Mouse (Mus musculus) CD4-positive, CD25-positive, alpha-beta regulatory T cell, adult 2 months (primary cell): ENCODE results near the gene Syn1.

ENCODE experiments used
- DNase-seq: peaks from one replicate; pipeline ENCODE4 v3.0.0-alpha.2; 2012; ENCODE audit warnings: low read depth, low spot score

The Syn1 gene

DNA sequence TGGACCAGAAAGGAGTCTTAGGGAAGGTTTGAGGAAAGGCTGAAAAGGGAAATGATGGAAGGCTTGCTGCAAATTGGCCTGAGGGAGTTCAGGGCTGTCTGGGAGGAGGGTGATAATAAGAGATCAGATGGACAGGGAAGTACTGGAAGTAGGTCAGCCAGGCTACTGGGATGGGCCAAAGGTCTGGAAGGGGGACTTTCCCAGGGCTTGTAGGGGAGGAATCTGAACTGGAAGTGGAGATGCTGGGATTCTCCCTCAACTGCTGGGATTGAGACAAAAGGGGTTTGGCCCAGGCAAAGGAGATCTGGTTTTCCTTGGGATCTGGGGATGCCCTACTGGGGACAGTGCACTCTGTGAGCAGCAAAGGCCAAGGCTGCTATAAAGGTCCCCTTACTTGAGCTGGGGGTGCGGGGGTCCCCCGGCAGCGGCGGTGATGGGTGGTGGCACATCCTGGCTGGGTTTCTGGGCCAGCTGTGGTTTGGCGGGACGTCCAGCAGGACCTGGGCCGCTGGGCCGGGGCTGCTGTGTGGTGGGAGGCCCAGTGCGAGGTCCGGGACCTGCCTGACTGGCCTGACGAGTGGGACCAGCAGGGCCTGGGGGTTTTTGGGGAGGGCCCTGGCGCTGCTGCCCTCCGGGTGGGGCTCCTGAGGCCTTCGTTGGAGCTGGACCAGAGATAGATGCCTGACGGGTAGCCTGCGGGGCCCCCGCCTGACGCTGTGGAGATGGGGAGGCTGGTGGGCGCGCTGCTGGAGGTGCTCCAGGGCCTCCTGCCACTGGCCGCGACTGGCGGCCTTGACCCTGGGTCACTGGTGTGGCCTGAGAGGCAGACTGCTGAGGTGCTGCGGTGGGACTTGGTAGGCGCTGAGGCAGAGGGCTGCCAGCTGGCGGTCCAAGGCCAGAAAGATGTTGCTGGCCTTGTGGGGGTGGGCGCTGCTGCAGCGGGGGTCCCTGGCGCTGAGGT lies 58.4 kb downstream of the Syn1 start:
- DNase-seq = no peak

DNA sequence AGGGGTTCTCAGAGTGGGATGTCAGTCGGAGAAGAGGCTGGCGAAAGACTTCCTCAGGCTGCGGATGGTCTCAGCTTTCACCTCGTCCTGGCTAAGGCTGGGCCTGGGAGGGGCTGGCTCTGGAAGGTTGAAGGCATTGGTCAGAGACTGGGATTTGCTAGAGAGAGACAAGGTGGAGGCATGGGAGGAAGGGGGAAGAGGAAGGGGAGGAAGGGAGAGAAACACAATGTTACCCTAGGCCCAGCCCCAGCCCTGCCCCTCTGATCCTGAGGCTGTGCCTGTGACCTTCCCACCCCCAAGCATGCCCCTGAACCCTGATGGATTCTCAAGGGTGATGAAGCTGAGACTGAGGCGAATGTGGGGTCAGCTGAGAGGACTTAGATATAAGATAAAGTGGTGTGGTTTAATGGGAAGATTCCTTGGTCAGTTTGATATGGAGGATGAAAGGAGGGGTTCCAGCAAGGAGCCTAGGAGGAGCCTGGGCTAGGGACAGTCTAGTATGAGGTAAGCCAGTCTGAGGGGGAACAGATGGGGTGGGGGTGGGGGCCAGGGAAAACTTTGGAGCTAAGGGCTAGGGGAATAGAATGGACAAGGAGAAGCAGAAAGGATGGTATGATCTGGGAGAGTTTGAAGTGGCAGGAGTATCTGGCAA lies 59.2 kb downstream of the Syn1 start:
- DNase-seq = no peak

DNA sequence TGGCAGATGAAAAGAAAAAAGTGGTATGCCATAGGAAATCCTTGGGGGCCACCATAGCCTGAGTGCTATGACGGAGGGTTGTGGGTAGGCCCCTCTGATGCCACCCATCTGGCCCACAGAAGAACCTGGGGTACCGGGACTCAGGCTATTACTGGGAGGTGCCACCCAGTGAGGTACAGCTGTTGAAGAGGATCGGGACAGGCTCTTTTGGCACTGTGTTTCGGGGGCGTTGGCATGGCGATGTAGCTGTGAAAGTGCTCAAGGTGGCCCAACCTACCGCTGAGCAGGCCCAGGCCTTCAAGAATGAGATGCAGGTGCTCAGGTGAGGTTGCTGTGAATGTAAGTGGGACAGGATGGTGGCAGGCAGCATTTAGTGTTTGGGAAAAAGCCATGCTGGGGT lies 67.0 kb downstream of the Syn1 start:
- DNase-seq = no peak

DNA sequence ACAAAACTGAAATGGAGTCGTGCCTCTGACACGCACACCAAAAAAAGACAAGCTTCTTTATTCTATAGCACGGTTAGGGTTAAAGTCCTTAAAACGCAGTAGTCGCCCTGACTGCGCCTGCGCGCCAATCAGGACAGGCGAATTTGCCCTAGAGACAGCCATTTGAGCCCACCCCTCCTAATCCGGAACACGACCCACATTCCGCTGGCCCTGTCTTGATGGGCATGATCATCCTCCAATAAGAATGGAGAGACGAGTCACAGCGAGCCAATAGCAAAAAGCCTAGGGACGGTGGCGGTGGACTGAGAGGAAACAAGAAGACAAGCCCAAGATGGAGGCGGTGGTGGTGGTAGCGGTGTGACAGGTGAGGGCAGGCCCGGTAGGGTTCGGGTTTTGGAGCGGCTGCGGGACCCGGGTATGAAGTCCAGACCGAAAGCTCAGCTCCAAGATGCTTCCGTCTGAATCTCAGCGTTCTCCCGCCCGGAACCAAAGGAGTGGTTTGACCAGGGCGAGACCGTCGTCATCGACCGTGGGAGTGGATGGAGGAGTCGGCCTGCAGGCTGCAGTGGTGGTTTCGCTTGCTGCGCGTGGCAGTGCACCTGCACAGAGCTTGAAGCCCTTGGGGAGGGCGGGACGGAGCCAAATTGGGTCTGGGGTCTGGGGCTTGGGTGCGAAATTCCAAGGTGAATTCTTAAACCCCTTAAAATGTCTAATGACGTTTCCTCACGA lies 72.4 kb downstream of the Syn1 start:
- DNase-seq = peak; percentile 95

DNA sequence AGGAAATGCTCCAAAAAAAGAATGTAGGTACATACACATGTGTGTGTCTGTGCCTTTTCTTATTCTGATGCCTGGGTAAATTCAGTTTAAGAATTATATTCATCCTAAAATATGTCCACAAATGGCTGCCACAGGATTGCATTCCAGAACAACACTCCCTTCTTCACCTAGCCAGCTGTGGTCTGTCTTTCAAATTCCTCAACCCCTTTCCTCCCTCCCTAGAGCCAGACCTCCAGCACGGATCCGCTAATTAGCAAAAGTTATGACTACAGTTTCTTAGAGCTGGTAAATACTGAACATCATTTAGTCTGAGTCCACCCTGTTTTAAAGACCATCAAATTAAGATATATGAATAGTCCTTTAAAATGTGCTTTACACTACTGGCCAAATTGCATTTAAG lies 73.0 kb downstream of the Syn1 start:
- no peak for DNase-seq

DNA sequence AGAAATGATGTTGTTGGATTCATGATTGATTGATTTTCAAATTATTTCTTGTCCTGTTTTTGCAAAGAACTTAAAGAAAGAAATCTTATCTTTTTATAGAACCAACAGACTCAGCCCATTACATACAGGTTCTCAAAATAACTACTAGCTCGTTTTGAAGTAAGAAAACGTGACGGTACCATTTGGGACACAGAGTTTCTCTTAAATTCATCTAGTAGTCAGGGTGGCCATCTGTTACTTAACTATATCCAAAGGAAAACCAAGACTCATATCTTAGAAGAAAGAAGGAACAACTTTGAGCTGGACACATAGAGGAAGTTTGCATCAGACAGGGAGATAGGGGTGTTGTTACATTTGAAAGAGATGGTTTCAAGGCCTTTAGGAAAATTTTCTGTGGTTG lies 73.6 kb downstream of the Syn1 start:
- DNase-seq = no peak

DNA sequence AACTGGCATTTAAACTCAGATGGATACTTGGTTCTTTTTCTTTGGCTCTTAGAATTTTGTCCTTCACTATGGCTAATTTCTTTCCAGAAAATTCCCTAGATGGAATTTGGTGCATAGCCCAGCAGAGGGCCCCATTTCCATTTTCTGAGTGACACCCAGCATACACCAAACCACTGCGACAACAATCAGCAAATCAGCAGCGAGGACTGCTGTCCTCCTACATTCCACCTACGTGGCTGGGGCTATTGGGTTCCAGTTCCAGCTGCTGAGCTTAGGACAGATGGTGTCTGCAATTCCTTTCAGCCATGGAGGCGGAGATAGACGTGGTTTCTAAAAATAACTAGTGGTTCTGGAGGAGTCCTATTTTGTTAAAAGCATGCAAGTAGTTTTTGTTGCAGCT lies 91.9 kb downstream of the Syn1 start:
- no peak for DNase-seq

DNA sequence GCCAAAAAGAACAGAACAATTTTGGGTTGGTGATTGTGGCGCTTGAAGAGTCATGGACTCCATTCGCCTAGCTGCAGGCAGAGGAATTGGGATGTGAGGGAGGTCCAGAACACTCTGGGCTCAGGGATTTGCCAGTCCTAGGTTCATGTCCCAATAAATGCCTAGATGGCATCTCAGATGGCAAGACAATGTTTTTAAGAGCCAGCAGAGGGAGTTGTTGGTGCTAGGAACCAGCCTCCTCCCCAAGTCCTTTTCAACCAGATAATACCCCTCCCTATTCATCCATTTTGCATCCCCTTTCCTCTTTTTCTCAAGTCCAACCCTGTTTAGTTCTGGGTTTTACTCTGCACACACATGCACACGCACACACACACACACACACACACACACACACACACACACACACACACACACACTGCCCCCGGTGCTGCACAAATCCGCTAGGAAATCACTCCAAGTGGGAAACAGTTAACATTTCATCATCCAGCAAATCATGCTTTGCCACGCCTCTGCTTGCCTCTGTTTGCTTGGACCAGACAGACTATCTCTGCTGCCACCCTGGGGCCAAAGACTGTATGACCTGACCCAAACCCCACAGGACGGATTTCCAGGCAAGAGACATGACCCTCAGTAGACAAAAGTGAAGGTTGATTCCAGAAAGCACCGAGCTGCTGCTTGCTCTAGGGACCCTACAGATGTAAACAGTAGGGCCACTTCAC lies 100.9 kb downstream of the Syn1 start:
- peak; percentile 73 for DNase-seq

DNA sequence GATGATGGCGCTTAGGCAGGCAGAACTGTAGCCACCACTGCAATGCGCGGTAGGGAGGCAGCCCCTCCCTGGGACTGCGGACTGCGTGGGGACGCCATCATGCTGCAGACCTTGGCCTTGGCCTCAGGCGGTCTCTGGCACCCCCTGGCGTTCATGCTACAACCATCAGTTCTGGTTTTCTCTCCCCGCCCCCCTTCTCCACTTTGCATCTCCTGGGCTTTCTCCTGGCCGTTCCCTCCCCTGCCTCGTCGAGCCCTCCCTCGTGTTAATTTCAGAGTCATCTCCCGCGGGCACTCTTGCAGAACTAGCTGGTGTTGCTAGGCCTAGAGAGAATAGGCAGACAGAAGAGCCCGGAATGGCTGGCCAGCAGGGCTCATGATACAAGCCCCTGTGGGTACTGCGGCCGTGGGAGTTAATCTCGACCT lies 101.6 kb downstream of the Syn1 start:
- DNase-seq = peak; percentile 92

DNA sequence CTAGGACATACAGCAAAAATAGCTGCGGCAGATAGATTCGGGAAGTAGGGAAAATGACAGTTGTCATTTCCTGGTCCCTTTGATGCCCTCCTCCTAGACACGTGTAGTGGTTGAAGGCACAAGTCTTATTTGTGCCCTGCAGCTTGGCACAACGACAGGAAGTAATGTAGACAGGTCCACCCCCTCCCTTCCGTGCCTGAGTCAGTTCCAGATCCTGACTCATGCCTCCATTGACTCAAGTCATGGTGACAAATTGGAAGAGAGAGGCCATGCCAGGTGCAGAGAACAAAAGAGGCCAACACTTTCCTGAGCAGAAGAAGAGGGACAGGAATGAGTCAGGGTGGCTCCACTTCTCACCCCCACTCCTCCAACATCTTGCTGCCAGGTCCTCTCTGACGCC lies 103.8 kb downstream of the Syn1 start:
- peak; percentile 73 for DNase-seq
